In the genomic region with DNA sequence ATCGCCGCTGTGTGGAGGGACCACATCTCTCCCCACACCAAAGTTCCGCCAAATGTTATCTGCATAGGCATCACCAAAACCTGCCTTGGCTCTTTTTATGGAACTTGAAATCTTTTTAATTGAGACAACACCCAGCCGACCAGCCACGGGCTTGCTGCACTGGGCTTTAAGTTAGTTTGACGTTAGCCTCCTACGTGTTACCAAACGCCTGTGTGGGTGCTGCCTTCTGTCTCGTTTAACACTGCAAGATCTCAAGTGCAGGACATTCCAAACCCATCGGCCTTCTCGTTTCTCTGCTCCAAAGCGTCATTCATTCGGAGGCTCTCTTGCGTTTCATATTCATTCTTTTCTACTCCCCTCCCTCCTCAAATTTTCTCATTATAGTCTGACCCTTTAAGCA, we compare ENCODE assay signal across 17 mouse cellular contexts.
"Had no signal": no experiment of that assay in that cellular context is flagged by ENCODE, and none has a peak within 500 bp of the region (broad histone marks: within the 10 kb centered on the region; RNA-seq: fewer than 3 reads in every experiment).

No protein-coding gene starts in this region.

- H3K27me3 ChIP-seq: intestine, embryonic 15.5 days; kidney, embryonic 15.5 days; limb, embryonic 15.5 days; midbrain, embryonic 13.5 days had no signal

- H3K9me3 ChIP-seq: intestine, embryonic 15.5 days; kidney, embryonic 15.5 days; limb, embryonic 12.5 days; limb, embryonic 15.5 days; midbrain, embryonic 13.5 days had no signal

- H3K4me1 ChIP-seq: intestine, embryonic 15.5 days had no signal

- DNase-seq: kidney, adult 11 months; kidney, adult 8-10 months; kidney, postnatal 10 days; kidney, postnatal 4 days; left cerebral cortex, postnatal 4 days; liver, postnatal 0 days; lung, embryonic 14.5 days; thymus, postnatal 25 days had no signal

- H3K4me2 ChIP-seq: intestine, embryonic 15.5 days; kidney, embryonic 15.5 days; limb, embryonic 12.5 days; limb, embryonic 15.5 days; liver, embryonic 11.5 days; lung, embryonic 14.5 days; midbrain, embryonic 13.5 days had no signal

- ATAC-seq: intestine, embryonic 15.5 days; liver, postnatal 0 days; lung, postnatal 0 days; midbrain, embryonic 13.5 days had no signal

- H3K36me3 ChIP-seq: intestine, embryonic 15.5 days; kidney, embryonic 15.5 days; limb, embryonic 12.5 days; limb, embryonic 15.5 days; midbrain, embryonic 13.5 days had no signal

- H3K9ac ChIP-seq: intestine, embryonic 15.5 days; kidney, embryonic 15.5 days; limb, embryonic 12.5 days; limb, embryonic 15.5 days; liver, embryonic 14.5 days; liver, postnatal 0 days; lung, embryonic 14.5 days; midbrain, embryonic 13.5 days had no signal

- H3K4me3 ChIP-seq: intestine, embryonic 15.5 days; kidney, embryonic 15.5 days; limb, embryonic 12.5 days; limb, embryonic 15.5 days; midbrain, embryonic 13.5 days had no signal

- H3K27ac ChIP-seq: intestine, embryonic 15.5 days; kidney, embryonic 15.5 days; limb, embryonic 12.5 days; limb, embryonic 15.5 days; liver, embryonic 14.5 days; macrophage; midbrain, embryonic 13.5 days had no signal
